Mouse (Mus musculus) intestine, postnatal 0 days (tissue): ENCODE results near the gene Rere. TPM values are rescaled to one million over a fixed set of nuclear protein-coding genes. Genes with fewer than 3 reads are reported as not detected.

ENCODE experiments used
- ATAC-seq: fragments of 200-750 bp; cut with Nextera tagmentation; 2 replicates; pipeline ENCODE4 v1.8.0; 2017; ENCODE audit warnings: mild to moderate bottlenecking, moderate TSS enrichment, moderate library complexity
- H3K27ac ChIP-seq: fragments of 300-500 bp; sonication (generic); 2 replicates; pipeline ENCODE4 v1.5.1; 2014; ENCODE audit warnings: mild to moderate bottlenecking, low read depth, low read length, moderate library complexity
- H3K27me3 ChIP-seq: fragments of 300-500 bp; sonication (generic); replicated peaks from 2 replicates; pipeline ENCODE4 v1.6.1; 2014; ENCODE audit warnings: low read length, mixed read lengths; ENCODE audit not compliant: control insufficient read depth, insufficient read depth
- H3K36me3 ChIP-seq: fragments of 300-500 bp; sonication (generic); 2 replicates; pipeline ENCODE4 v1.6.1; 2014; ENCODE audit warnings: mild to moderate bottlenecking, moderate library complexity; ENCODE audit not compliant: control insufficient read depth, insufficient read depth
- H3K4me1 ChIP-seq: fragments of 300-500 bp; sonication (generic); replicated peaks from 2 replicates; pipeline ENCODE4 v1.6.1; 2014; ENCODE audit warnings: antibody characterized with exemption, low read length, mixed read lengths; ENCODE audit not compliant: control insufficient read depth, insufficient read depth
- H3K4me2 ChIP-seq: fragments of 300-500 bp; sonication (generic); replicated peaks from 2 replicates; pipeline ENCODE4 v1.6.1; 2014; ENCODE audit warnings: low read depth, mild to moderate bottlenecking, moderate library complexity
- H3K4me3 ChIP-seq: fragments of 300-500 bp; sonication (generic); 2 replicates; pipeline ENCODE4 v1.5.1; 2014; ENCODE audit warnings: low read depth, low read length
- H3K9ac ChIP-seq: fragments of 300-500 bp; sonication (generic); 2 replicates; pipeline ENCODE4 v1.6.1; 2014; ENCODE audit warnings: mild to moderate bottlenecking, low read depth, low read length
- H3K9me3 ChIP-seq: fragments of 300-500 bp; sonication (generic); 2 replicates; pipeline ENCODE4 v1.6.1; 2016; ENCODE audit warnings: mixed run types; ENCODE audit not compliant: control insufficient read depth
- CTCF ChIP-seq: sonication (generic); IDR thresholded peaks from 2 replicates; pipeline ENCODE4 v1.5.1; 2016; ENCODE audit warnings: low read depth, mild to moderate bottlenecking, control low read depth, antibody characterized with exemption, moderate library complexity
- WGBS: fragments of 180-500 bp; shearing (Covaris S2); extraction: QIAGEN DNeasy Blood & Tissue Kit; methylation state at CpG from one replicate; pipeline ENCODE4 v1.1.7; 2014; 5-methylcytosine and 5-hydroxymethylcytosine counted together
- polyA plus RNA-seq: library from polyadenylated mRNA; unstranded; fragments of >200 nt; fragmentation: Nextera tagmentation; extraction: Ambion mirVana; gene quantifications from 2 replicates; pipeline ENCODE4 v1.2.1, GENCODE M21; 2015

Rere gene
- polyA plus RNA-seq, 1 experiment from 2014 or later = 22.4 TPM

- Histone ChIP-seq H3K9me3 (no peaks in the 10 kb centered on the region), H3K4me2 (no peak overlapping the region), H3K4me1 (no peaks in the 10 kb centered on the region), H3K9ac (no peak overlapping the region), H3K27ac (no peak overlapping the region), H3K27me3 (no peaks in the 10 kb centered on the region), H3K4me3 (no peak overlapping the region), H3K36me3 (no peaks in the 10 kb centered on the region)
- no peak for ATAC-seq
- 95% methylated on average over 7 of the region's 7 CpGs for WGBS
- TF ChIP-seq CTCF = no peak
Measured at GRCm38 (mm10) chr4:150259577-150259976, 21.9 kb upstream of the Rere start.

DNA sequence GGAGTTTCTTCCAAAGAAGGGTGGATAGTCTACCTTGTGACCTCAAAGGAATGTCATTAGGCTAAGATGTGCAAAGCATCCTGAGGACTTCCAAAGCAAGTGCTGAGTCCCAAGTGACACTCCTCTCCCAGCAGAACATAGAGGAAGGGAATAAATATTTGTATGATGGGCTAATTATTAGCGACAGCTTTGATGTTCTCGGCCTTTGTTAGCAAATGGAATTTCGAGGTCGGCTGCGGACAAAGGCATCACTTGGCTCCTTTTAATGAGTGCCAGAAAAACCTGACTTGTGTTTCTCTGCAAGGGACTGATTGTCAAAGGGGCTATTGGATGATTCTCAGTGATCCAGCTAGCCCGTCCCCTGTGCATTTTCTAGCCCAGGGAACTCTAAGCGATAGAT lies 21.3 kb upstream of the Rere start:
- no peak for ATAC-seq
- H3K4me2 ChIP-seq = no peak overlapping the region
- 43% methylated on average over 7 of the region's 7 CpGs for WGBS
- no peak overlapping the region for H3K4me3 ChIP-seq
- no peaks in the 10 kb centered on the region for H3K36me3 ChIP-seq
- H3K27me3 ChIP-seq = no peaks in the 10 kb centered on the region
- H3K9me3 ChIP-seq = no peaks in the 10 kb centered on the region
- TF ChIP-seq CTCF = no peak
- H3K9ac ChIP-seq = no peak overlapping the region
- no peak overlapping the region for H3K27ac ChIP-seq
- H3K4me1 ChIP-seq = no peaks in the 10 kb centered on the region

GRCm38 (mm10) chr4:150260745-150261144 lies 20.7 kb upstream of the Rere start:
- WGBS = 34% methylated on average over 6 of the region's 6 CpGs
- TF ChIP-seq CTCF = peak; percentile 77
- Histone ChIP-seq H3K27me3 (no peaks in the 10 kb centered on the region), H3K9ac (no peak overlapping the region), H3K36me3 (no peaks in the 10 kb centered on the region), H3K4me3 (no peak overlapping the region), H3K4me1 (no peaks in the 10 kb centered on the region), H3K9me3 (no peaks in the 10 kb centered on the region), H3K27ac (no peak overlapping the region), H3K4me2 (no peak overlapping the region)
- 0 out of 2 replicates have a peak, but pooled peaks have one; percentile 19 for ATAC-seq

- no peak for TF ChIP-seq CTCF
- ATAC-seq = no peak
Measured at GRCm38 (mm10) chr4:150262301-150262700, 19.1 kb upstream of the Rere start.

GRCm38 (mm10) chr4:150264903-150265302 lies 16.5 kb upstream of the Rere start:
- H3K36me3 ChIP-seq = no peaks in the 10 kb centered on the region
- no peak overlapping the region for H3K9ac ChIP-seq
- H3K4me1 ChIP-seq = peaks cover 5% of the 10 kb centered on the region; the same call in 1 of the 2 replicates
- WGBS = 59% methylated on average over 7 of the region's 7 CpGs
- H3K27me3 ChIP-seq = no peaks in the 10 kb centered on the region
- H3K4me2 ChIP-seq = no peak overlapping the region
- H3K27ac ChIP-seq = no peak overlapping the region
- no peak for ATAC-seq
- H3K9me3 ChIP-seq = no peaks in the 10 kb centered on the region
- TF ChIP-seq CTCF = peak; percentile 70
- no peak overlapping the region for H3K4me3 ChIP-seq

More at GRCm38 (mm10) chr4:150262301-150262700, 19.1 kb upstream of the Rere start:
- no peaks in the 10 kb centered on the region for H3K27me3 ChIP-seq
- H3K36me3 ChIP-seq = no peaks in the 10 kb centered on the region
- no peak overlapping the region for H3K27ac ChIP-seq
- 67% methylated on average over 8 of the region's 8 CpGs for WGBS
- no peaks in the 10 kb centered on the region for H3K4me1 ChIP-seq
- H3K4me2 ChIP-seq = no peak overlapping the region
- no peaks in the 10 kb centered on the region for H3K9me3 ChIP-seq
- H3K9ac ChIP-seq = no peak overlapping the region
- H3K4me3 ChIP-seq = no peak overlapping the region

DNA sequence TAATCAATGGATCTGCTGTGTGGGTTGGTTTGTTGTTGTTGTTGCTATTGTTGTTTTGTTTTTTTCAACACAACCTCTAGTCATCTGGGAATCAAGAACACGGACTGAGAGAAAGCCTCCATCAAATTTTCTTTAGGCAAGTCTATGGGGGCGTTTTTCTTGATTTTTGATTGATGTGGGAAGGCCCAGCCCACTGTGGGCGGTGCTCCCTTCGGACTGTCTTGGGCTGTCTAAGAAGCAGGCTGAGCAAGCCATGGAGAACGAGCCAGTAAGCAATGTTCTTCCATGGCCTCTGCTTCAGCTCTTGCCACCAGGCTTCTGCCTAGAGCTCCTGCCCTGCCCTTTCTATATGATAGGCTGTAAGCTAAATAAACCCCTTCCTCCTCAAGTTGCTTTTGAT lies 16.0 kb upstream of the Rere start:
- Histone ChIP-seq H3K4me3 (no peak overlapping the region), H3K27ac (no peak overlapping the region)

More for the DNA sequence above, 16.0 kb upstream of the Rere start:
- Histone ChIP-seq H3K4me2 (no peak overlapping the region), H3K36me3 (no peaks in the 10 kb centered on the region), H3K9me3 (no peaks in the 10 kb centered on the region), H3K27me3 (no peaks in the 10 kb centered on the region), H3K4me1 (peaks cover 8% of the 10 kb centered on the region; the same call in 1 of the 2 replicates), H3K9ac (no peak overlapping the region)
- 68% methylated on average over 5 of the region's 5 CpGs for WGBS
- no peak for ATAC-seq
- TF ChIP-seq CTCF = no peak
